Mouse (Mus musculus): ENCODE data around the gene Gm49321. TPM values are rescaled to one million over a fixed set of nuclear protein-coding genes. Genes with fewer than 3 reads are reported as not detected.

Gene Gm49321
- polyA plus RNA-seq, 1 experiment from 2014 or later = 12.0 TPM

DNA sequence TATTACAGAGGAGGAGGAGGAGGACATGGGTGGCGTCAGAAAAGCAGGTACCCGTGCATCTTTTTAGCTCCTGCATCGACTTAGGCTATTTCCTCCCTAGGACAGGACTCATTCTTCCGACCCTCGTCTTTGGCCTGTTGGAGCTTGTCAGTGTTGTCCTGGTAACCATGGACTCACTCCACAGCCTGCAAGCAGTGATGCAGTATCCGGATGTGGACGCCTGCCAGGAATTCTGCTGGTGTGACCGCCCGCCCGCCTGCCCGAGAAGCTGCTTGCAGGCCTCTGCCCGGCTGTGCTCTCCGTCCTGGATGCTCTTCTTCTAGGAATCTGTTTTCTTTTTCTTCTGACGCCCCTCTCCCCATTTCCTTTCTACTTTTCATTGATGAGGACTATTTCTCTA is 45.1 kb downstream of the Gm49321 start:
- H3K4me1 ChIP-seq (ENCODE audit: control insufficient read depth, insufficient read depth, low read length) = no peaks in the 10 kb centered on the region
- no peak overlapping the region for H3K4me3 ChIP-seq (ENCODE audit: low read depth, low read length)
- H3K9ac ChIP-seq (ENCODE audit: low read depth, low read length) = no peak overlapping the region
- no peak overlapping the region for H3K27ac ChIP-seq (ENCODE audit: low read depth, low read length)
- H3K9me3 ChIP-seq (replicated peaks; ENCODE audit: control insufficient read depth, low read length) = no peaks in the 10 kb centered on the region
- H3K4me2 ChIP-seq = no peak overlapping the region
- 68% methylated on average over 14 of the region's 14 CpGs for WGBS (ENCODE audit: insufficient replicate concordance)
- no peak; the same call in 1 of the 2 replicates for ATAC-seq (replicated peaks; ENCODE audit: insufficient number of reproducible peaks, low FRiP score, low TSS enrichment)
- no peaks in the 10 kb centered on the region for H3K27me3 ChIP-seq (ENCODE audit: control insufficient read depth, insufficient read depth, low read length)
- peaks cover 16% of the 10 kb centered on the region for H3K36me3 ChIP-seq (ENCODE audit: control insufficient read depth, insufficient read depth, low read length)

DNA sequence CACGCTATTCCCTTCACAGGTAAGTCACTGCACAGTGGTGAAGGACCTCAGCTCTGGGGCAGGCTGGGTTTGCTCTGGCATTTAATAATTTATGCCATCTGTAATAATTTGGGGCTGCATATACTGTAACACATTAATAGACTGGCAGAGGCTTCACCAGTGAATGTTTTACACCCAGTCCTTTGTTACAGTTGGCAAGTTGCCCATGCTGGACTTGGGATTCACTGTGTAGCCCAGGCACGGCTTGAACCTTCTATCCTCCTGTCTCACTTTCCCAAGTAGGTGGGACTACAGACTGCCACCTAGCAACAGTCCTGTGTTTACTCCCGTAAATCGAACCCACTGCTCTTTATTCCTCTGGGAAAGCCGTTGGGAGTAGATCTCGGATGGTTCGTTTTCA is 48.8 kb downstream of the Gm49321 start:
- Histone ChIP-seq H3K9ac (ENCODE audit: low read depth, low read length) (no peak overlapping the region), H3K27me3 (ENCODE audit: control insufficient read depth, insufficient read depth, low read length) (no peaks in the 10 kb centered on the region)
- ATAC-seq (replicated peaks; ENCODE audit: insufficient number of reproducible peaks, low FRiP score, low TSS enrichment) = no peak

DNA sequence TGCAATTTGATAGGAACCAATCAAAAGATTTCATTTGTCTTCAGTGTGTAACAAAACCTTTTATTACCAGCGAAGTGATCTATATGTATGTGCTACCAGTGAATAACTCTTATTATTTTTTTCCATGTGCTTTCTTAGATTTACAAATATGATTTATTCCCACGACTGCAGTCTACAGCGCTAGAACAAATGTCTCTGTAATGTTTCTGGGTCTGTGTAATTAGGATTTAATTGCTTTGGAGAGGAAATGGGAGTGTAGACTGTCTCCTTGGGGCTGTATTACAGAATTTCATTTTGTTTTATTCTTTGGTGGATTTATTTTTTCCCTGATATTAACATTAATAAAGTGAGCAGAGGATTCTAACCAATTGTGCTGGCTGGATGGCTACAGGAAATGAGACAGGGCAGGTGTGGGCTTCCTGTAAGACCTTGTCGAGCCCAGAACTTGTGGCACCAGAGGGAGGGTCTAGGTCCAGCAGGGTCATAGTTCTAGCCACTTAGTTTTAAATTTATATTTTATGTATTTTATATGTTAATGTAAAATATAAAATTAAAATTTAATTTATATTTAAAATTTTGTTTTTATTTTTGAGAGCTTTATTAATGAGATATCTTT is 51.0 kb downstream of the Gm49321 start:
- 88% methylated on average over 4 of the region's 4 CpGs for WGBS (ENCODE audit: insufficient replicate concordance)
- no peaks in the 10 kb centered on the region for H3K4me1 ChIP-seq (ENCODE audit: control insufficient read depth, insufficient read depth, low read length)
- peaks cover 4% of the 10 kb centered on the region; the same call in 1 of the 2 replicates for H3K36me3 ChIP-seq (ENCODE audit: control insufficient read depth, insufficient read depth, low read length)
- no peak overlapping the region for H3K4me2 ChIP-seq
- no peak for ATAC-seq (replicated peaks; ENCODE audit: insufficient number of reproducible peaks, low FRiP score, low TSS enrichment)
- H3K4me3 ChIP-seq (ENCODE audit: low read depth, low read length) = no peak overlapping the region
- H3K9ac ChIP-seq (ENCODE audit: low read depth, low read length) = no peak overlapping the region
- no peaks in the 10 kb centered on the region for H3K9me3 ChIP-seq (replicated peaks; ENCODE audit: control insufficient read depth, low read length)
- H3K27me3 ChIP-seq (ENCODE audit: control insufficient read depth, insufficient read depth, low read length) = no peaks in the 10 kb centered on the region
- no peak overlapping the region for H3K27ac ChIP-seq (ENCODE audit: low read depth, low read length)

More for the DNA sequence above, 48.8 kb downstream of the Gm49321 start:
- 79% methylated on average over 7 of the region's 7 CpGs for WGBS (ENCODE audit: insufficient replicate concordance)
- Histone ChIP-seq H3K4me2 (no peak overlapping the region), H3K9me3 (replicated peaks; ENCODE audit: control insufficient read depth, low read length) (no peaks in the 10 kb centered on the region), H3K4me1 (ENCODE audit: control insufficient read depth, insufficient read depth, low read length) (no peaks in the 10 kb centered on the region), H3K36me3 (ENCODE audit: control insufficient read depth, insufficient read depth, low read length) (peaks cover 4% of the 10 kb centered on the region), H3K4me3 (ENCODE audit: low read depth, low read length) (no peak overlapping the region), H3K27ac (ENCODE audit: low read depth, low read length) (no peak overlapping the region)

DNA sequence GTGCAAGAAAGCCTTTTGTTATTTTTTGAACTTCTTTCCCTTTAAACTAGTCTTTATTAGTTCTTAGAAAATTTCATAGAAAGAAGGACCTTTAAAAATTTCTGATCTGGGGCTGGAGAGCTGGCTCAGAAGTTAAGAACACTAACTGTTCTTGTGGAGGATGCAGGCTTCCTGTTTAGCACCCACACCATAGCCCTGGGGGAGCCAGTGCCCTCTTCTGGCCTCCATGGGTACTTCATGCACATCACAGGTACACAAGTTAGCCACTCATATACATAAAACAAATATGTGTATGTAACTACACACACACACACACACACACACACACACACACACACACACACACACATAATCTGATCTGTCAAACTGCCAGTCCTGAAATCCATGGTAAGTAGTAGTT is 52.1 kb downstream of the Gm49321 start:
- no peak for ATAC-seq (replicated peaks; ENCODE audit: insufficient number of reproducible peaks, low FRiP score, low TSS enrichment)
- no peak overlapping the region for H3K4me3 ChIP-seq (ENCODE audit: low read depth, low read length)
- no peaks in the 10 kb centered on the region for H3K27me3 ChIP-seq (ENCODE audit: control insufficient read depth, insufficient read depth, low read length)
- no peak overlapping the region for H3K4me2 ChIP-seq
- H3K9me3 ChIP-seq (replicated peaks; ENCODE audit: control insufficient read depth, low read length) = no peaks in the 10 kb centered on the region
- peaks cover under 1% of the 10 kb centered on the region; the same call in 1 of the 2 replicates for H3K36me3 ChIP-seq (ENCODE audit: control insufficient read depth, insufficient read depth, low read length)
- H3K27ac ChIP-seq (ENCODE audit: low read depth, low read length) = no peak overlapping the region
- no peak overlapping the region for H3K9ac ChIP-seq (ENCODE audit: low read depth, low read length)
- no peaks in the 10 kb centered on the region for H3K4me1 ChIP-seq (ENCODE audit: control insufficient read depth, insufficient read depth, low read length)

DNA sequence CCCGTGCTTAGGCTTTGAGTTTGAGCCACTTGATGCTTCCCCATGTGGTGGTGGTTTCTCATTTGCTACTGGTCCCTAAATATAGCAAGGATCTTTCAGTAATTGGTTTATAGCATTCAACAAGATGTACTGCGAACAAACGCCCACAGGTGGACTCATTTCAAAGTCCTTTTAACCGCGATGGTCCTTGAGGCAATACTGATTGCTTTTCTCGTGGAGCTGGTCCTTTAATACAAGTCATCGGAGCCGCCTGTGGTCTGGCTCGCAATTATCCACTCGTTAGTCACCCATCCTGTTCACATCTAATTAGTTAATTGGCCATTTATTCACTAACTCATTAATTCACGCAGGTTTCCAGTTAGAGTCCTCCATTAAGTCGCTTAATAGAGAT is 59.4 kb downstream of the Gm49321 start:
- peaks cover 5% of the 10 kb centered on the region for H3K4me1 ChIP-seq (ENCODE audit: control insufficient read depth, insufficient read depth, low read length)
- no peak overlapping the region for H3K9ac ChIP-seq (ENCODE audit: low read depth, low read length)
- WGBS (ENCODE audit: insufficient replicate concordance) = 60% methylated on average over 12 of the region's 12 CpGs
- no peak overlapping the region for H3K4me3 ChIP-seq (ENCODE audit: low read depth, low read length)
- ATAC-seq (replicated peaks; ENCODE audit: insufficient number of reproducible peaks, low FRiP score, low TSS enrichment) = no peak
- H3K27me3 ChIP-seq (ENCODE audit: control insufficient read depth, insufficient read depth, low read length) = peaks cover 37% of the 10 kb centered on the region
- no peaks in the 10 kb centered on the region for H3K9me3 ChIP-seq (replicated peaks; ENCODE audit: control insufficient read depth, low read length)
- H3K27ac ChIP-seq (ENCODE audit: low read depth, low read length) = no peak overlapping the region
- H3K4me2 ChIP-seq = no peak overlapping the region; the same call in 1 of the 2 replicates
- no peaks in the 10 kb centered on the region for H3K36me3 ChIP-seq (ENCODE audit: control insufficient read depth, insufficient read depth, low read length)

DNA sequence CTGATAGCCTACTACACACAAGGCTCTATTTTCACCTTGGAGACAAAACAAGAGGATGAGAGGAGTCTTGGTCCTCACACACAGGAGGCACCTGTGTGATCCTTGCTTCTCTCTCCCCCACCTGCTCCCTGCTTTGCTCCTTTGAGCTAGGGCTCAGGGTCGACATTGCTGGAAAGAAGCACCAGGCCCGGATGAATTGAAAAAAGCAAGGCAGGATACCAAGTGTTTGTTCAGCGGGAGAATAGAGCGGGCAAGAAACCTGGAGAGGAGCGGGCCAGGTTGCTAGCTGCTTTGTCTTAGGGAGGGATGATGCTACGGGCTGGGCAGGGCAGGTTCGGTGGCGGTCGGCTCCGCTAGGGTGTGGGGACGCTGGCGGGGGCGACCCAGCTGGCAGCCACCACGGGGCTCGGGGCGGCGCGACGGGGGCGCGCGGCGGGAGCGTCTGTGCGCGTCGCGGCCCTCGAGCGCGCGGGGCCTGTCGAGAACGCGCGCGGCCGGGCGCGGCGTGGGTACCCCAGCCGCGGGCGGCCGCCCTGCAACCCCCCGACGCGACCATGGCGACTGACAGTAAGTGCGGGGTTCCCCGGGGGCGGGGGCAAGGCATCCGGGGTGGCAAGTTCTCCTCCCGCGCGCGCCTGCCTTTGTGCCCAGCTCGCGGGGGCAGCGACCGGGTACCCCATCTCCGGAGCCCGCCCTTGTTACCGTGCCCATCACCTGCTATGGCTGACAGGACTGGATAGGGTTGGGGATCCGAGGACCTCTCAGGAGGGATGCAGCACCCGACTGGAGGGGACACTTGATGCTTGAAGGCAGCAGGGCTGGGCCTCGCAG is 60.1 kb downstream of the Gm49321 start, which contains the start of gene Syt16:
Gene Syt16, plus strand, starts transcription at position 365 of the 831 bp plus-strand sequence.
- H3K36me3 ChIP-seq (ENCODE audit: control insufficient read depth, insufficient read depth, low read length) = no peaks in the 10 kb centered on the region
- H3K4me1 ChIP-seq (ENCODE audit: control insufficient read depth, insufficient read depth, low read length) = peaks cover 5% of the 10 kb centered on the region
- H3K9me3 ChIP-seq (replicated peaks; ENCODE audit: control insufficient read depth, low read length) = no peaks in the 10 kb centered on the region
- H3K9ac ChIP-seq (ENCODE audit: low read depth, low read length) = peak within 1 kb of the TSS; percentile 63
- WGBS (ENCODE audit: insufficient replicate concordance) = 3% methylated on average over 45 of the region's 67 CpGs
- H3K4me3 ChIP-seq (ENCODE audit: low read depth, low read length) = peak within 1 kb of the TSS; percentile 64
- peak within 1 kb of the TSS; percentile 96 for H3K4me2 ChIP-seq
- ATAC-seq (replicated peaks; ENCODE audit: insufficient number of reproducible peaks, low FRiP score, low TSS enrichment) = no peak
- H3K27ac ChIP-seq (ENCODE audit: low read depth, low read length) = no peak within 1 kb of the TSS
- H3K27me3 ChIP-seq (ENCODE audit: control insufficient read depth, insufficient read depth, low read length) = peaks cover 37% of the 10 kb centered on the region

DNA sequence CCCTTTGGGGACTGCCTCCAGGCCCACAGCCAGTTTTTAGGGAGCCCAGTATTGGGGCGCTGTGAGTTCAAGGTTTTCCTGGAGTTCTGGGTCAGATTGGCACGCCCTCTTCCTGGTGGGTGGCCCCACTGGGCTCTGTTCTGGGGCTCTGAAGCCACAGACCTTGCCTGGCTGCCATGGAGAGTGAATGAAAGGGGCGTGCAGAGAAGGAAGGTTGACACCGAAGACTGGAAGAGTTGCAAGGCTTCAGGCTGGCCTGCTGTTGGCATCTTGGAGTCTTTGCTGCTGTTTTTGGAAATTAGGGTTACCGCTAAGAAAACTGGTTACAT is 60.6 kb downstream of the Gm49321 start:
- Histone ChIP-seq H3K4me1 (ENCODE audit: control insufficient read depth, insufficient read depth, low read length) (peaks cover 5% of the 10 kb centered on the region), H3K9me3 (replicated peaks; ENCODE audit: control insufficient read depth, low read length) (no peaks in the 10 kb centered on the region), H3K4me3 (ENCODE audit: low read depth, low read length) (peak overlapping the region; percentile 64), H3K27ac (ENCODE audit: low read depth, low read length) (no peak overlapping the region), H3K9ac (ENCODE audit: low read depth, low read length) (peak overlapping the region; percentile 63), H3K27me3 (ENCODE audit: control insufficient read depth, insufficient read depth, low read length) (peaks cover 37% of the 10 kb centered on the region), H3K4me2 (peak overlapping the region; percentile 96), H3K36me3 (ENCODE audit: control insufficient read depth, insufficient read depth, low read length) (no peaks in the 10 kb centered on the region)
- 37% methylated on average over 5 of the region's 5 CpGs for WGBS (ENCODE audit: insufficient replicate concordance)
- ATAC-seq (replicated peaks; ENCODE audit: insufficient number of reproducible peaks, low FRiP score, low TSS enrichment) = no peak

DNA sequence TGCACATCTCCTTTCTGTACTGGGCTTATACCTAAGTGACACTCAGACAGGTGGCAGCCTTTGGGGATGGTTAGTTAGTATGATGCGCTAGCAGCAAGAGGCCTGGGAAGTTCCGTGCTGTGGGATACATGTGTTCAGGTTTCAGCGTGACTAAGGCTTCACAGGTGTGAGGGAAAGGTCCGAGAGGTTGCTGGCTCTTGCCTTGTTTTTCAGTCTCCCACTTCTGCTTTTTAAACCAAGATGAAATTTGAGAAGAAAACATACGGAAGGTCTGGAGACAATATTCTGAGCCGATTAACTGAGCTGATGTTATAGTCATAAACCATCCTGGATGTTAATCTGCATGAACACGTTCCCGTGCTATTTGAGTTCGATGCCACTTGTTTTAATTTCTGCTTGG is 65.0 kb downstream of the Gm49321 start:
- Histone ChIP-seq H3K4me2 (no peak overlapping the region), H3K4me3 (ENCODE audit: low read depth, low read length) (no peak overlapping the region), H3K9me3 (replicated peaks; ENCODE audit: control insufficient read depth, low read length) (no peaks in the 10 kb centered on the region), H3K36me3 (ENCODE audit: control insufficient read depth, insufficient read depth, low read length) (no peaks in the 10 kb centered on the region), H3K4me1 (ENCODE audit: control insufficient read depth, insufficient read depth, low read length) (peaks cover 5% of the 10 kb centered on the region), H3K9ac (ENCODE audit: low read depth, low read length) (no peak overlapping the region), H3K27me3 (ENCODE audit: control insufficient read depth, insufficient read depth, low read length) (peaks cover 18% of the 10 kb centered on the region), H3K27ac (ENCODE audit: low read depth, low read length) (no peak overlapping the region)
- 86% methylated on average over 9 of the region's 9 CpGs for WGBS (ENCODE audit: insufficient replicate concordance)
- ATAC-seq (replicated peaks; ENCODE audit: insufficient number of reproducible peaks, low FRiP score, low TSS enrichment) = no peak

Data from heart, embryonic 11.5 days (tissue).